Mouse (Mus musculus) CH12F3 (cell line): Measurements from ENCODE around the gene E030018B13Rik.

ENCODE experiments used
- in situ Hi-C: fragments of 300-500 bp; cut with MboI; formaldehyde crosslinking; loops from 2 replicates; pipeline ENCODE4 v1.14.3; 2020; ENCODE audit warnings: low sequenced_read_pairs

The E030018B13Rik gene

GRCm38 (mm10) chr7:63896968-63897468 lies 19.6 kb upstream of the E030018B13Rik start:
- in situ Hi-C loops, result no loop called here

- in situ Hi-C loops, result no loop called here
Observed at GRCm38 (mm10) chr7:63897655-63898054, 19.0 kb upstream of the E030018B13Rik start.

GRCm38 (mm10) chr7:63898201-63898600 lies 18.5 kb upstream of the E030018B13Rik start:
- in situ Hi-C loops, result no loop called here

GRCm38 (mm10) chr7:63899925-63900324 lies 16.7 kb upstream of the E030018B13Rik start:
- in situ Hi-C loops, result no loop called here

GRCm38 (mm10) chr7:63900411-63900810 lies 16.2 kb upstream of the E030018B13Rik start:
- in situ Hi-C loops, result no loop called here

GRCm38 (mm10) chr7:63901346-63901745 lies 15.3 kb upstream of the E030018B13Rik start:
- in situ Hi-C loops, result no loop called here

GRCm38 (mm10) chr7:63901942-63902341 lies 14.7 kb upstream of the E030018B13Rik start:
- in situ Hi-C loops, result no loop called here

- in situ Hi-C loops, result no loop called here
Observed at GRCm38 (mm10) chr7:63902604-63903210, 13.9 kb upstream of the E030018B13Rik start.

GRCm38 (mm10) chr7:63903635-63904380 lies 12.8 kb upstream of the E030018B13Rik start:
- in situ Hi-C loops, result no loop called here

- in situ Hi-C loops, result no loop called here
Observed at GRCm38 (mm10) chr7:63905190-63905589, 11.5 kb upstream of the E030018B13Rik start.

GRCm38 (mm10) chr7:63905642-63906041 lies 11.0 kb upstream of the E030018B13Rik start:
- in situ Hi-C loops, result no loop called here

GRCm38 (mm10) chr7:63907778-63908495 lies 8.7 kb upstream of the E030018B13Rik start:
- in situ Hi-C loops, result no loop called here

GRCm38 (mm10) chr7:63908496-63909285 lies 8.0 kb upstream of the E030018B13Rik start:
- in situ Hi-C loops, result no loop called here

GRCm38 (mm10) chr7:63910225-63910624 lies 6.4 kb upstream of the E030018B13Rik start:
- in situ Hi-C loops, result no loop called here

GRCm38 (mm10) chr7:63910912-63911311 lies 5.7 kb upstream of the E030018B13Rik start:
- in situ Hi-C loops, result no loop called here

- in situ Hi-C loops, result no loop called here
Observed at GRCm38 (mm10) chr7:63911383-63912233, 5.0 kb upstream of the E030018B13Rik start.

GRCm38 (mm10) chr7:63912234-63912810 lies 4.3 kb upstream of the E030018B13Rik start:
- in situ Hi-C loops, result no loop called here

GRCm38 (mm10) chr7:63912924-63913723 lies 3.5 kb upstream of the E030018B13Rik start:
- in situ Hi-C loops, result no loop called here
